Mouse (Mus musculus) thymus, adult 2 months (tissue): ENCODE results near the gene Wdr90.

Experiments
- CTCF ChIP-seq: fragments of 200-500 bp; IDR thresholded peaks from 2 replicates; pipeline ENCODE4 v1.5.1; 2012; ENCODE audit warnings: mild to moderate bottlenecking, control low read depth, low read length, moderate library complexity, borderline replicate concordance; ENCODE audit not compliant: control insufficient read depth, poor library complexity, insufficient read depth; ENCODE audit errors: extremely low read depth
- POLR2A ChIP-seq: fragments of 200-500 bp; IDR thresholded peaks from 2 replicates; pipeline ENCODE4 v1.6.1; 2012; ENCODE audit warnings: mild to moderate bottlenecking, low read length, control low read depth, moderate library complexity; ENCODE audit not compliant: control insufficient read depth, poor library complexity, insufficient read depth; ENCODE audit errors: extremely low read depth

- TF ChIP-seq POLR2A (no peak), CTCF (no peak)
These were observed 30.4 kb downstream of the Wdr90 start for GRCm38 (mm10) chr17:25830806-25831431.
